Mouse (Mus musculus) MEL (cell line): ENCODE results near the gene Cyp2g1.
"Not testable (repeated sequence)": the region's sequence is repeated elsewhere in the genome, so short reads cannot be mapped to it uniquely, and the experiment has no call there.

ENCODE experiments used
- EP300 ChIP-seq, 2 experiments: IDR thresholded peaks; 2 replicates each; pipeline ENCODE4 v1.6.1; 2011; ENCODE audit warnings: improper control_type of control experiment in 2 of 2, low read length in 2 of 2, low read depth in 1 of 2, mild to moderate bottlenecking in 1 of 2
- MYC ChIP-seq: IDR thresholded peaks from 2 replicates; pipeline ENCODE4 v1.6.1; 2011; ENCODE audit warnings: low read depth, mild to moderate bottlenecking, low read length, improper control_type of control experiment, moderate library complexity

- not testable (repeated sequence) for TF ChIP-seq EP300 (IDR thresholded peaks at IDR 0.05; ENCODE audit: low read depth in 1 of 2, low read length in 2 of 2); MYC
These were observed 34.7 kb downstream of the Cyp2g1 start for GRCm38 (mm10) chr7:26843400-26843799.
